Mouse (Mus musculus) cerebellum, postnatal 10 days (tissue): ENCODE results near the gene Acvr2b.

ENCODE experiments used
- DNase-seq, 2 experiments: peaks; one replicate each; pipeline ENCODE4 v3.0.0; 2021; ENCODE audit warnings: mixed read lengths in 2 of 2

Gene Acvr2b

DNA sequence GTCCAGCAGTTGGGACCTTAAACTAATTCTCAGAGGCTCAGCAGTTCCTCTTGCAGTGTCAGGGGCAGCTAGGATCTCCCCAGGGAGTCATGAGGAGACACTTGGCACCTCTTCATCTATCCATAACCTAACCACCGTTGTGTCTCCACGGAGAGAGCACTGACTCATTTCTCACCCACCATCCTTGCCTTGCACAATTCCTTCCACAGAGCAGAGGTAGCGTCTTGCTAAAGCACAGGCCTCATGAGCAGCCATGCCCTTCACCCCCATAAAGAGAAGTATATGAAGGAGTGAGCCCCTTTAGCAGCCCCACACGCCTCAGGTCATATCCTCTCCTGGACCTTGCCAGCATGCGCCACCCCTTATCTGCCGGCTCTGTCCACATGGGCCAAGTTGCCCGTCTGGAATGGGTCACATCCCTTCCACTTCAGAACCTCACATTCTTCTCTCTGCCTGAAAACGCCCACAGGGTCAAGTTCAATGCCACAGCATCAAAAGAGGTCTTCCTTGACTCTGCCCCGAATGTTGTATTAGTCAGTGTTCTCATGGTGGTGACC is 71.8 kb downstream of the Acvr2b start:
- no peak for DNase-seq

DNA sequence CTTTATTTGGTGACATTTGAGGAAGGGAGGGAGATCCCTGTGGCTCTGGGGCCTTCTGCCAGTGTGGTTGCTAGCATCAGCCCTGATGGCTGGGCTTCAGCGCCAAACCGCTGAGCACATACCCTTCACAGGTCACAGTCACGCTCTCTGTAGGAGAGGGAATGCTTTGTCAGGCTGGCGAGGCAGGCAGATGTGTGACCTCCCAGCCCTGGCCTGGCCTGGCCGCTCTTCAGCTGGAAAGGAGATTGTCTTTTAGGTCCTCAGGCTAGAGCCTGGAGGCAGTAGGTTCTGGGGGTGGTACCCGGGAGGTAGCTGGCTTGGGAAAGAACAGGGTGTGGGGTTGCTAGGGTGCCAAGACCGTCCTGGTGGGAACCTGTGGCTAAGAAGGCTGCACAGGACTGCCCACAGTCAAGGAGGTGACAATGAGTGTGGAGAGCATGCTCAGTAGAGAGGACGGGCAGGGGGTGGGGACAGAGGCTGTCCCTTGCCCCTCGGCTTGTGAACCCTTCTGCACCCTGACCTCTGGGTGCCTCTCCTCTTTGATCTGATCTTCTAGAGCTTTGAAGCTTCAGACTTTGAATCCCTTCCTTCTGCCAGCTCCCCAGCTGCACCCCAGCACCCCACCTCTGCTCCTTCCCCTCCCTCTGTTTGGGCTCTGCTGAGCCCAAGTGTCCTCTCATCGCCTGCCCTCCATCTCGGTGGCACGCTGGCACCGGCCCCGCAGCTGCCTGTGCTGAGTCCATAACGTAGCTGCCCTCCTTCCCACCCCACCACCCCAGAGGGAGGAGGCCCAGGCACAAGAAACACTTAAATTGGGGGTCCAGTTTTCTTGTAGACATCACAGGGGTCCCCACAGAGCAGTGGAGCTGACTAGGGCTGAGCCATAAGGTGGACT is 73.0 kb downstream of the Acvr2b start:
- DNase-seq = no peak

DNA sequence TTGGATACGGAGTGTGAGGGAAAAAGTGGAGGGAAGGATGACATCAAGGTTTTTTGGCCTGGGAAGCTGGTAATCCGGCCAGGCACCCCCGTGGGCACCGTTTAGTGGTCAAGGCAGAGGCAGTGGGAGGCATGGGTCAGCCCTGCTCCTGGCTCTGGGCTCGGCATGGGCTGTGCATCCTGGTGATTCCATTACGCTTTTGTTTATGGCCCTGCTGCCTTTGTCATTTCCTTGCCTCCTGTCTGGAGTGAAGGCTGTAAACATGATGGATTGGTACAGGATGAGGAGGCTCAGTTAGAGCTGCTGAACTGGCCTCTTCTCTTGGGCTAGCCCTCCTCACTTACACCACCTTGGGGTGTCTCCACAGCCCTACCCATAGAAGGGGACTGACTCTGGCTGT is 75.8 kb downstream of the Acvr2b start:
- peak in 1 of 2 experiments; percentile 23 for DNase-seq

DNA sequence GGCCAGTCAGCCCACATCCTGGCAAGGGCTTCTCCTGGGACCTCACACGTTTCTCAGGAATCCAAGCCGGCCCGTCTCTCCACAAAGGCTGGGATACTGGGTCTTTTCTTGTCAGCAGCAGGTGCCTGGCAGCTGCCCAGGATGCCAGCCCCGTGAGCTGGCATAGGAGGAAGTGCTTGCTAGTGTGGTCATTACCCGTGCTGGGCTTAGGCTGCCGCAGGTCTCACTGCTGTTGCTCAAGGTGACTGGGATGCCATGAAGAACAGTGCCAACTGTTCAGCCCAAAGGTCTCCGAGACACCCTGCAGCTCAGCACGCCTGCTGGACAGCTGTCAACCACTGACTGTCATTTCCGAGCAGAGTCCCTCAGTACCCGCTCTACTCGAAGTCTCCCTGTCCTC is 76.4 kb downstream of the Acvr2b start:
- DNase-seq = peak; percentile 72 to 75

DNA sequence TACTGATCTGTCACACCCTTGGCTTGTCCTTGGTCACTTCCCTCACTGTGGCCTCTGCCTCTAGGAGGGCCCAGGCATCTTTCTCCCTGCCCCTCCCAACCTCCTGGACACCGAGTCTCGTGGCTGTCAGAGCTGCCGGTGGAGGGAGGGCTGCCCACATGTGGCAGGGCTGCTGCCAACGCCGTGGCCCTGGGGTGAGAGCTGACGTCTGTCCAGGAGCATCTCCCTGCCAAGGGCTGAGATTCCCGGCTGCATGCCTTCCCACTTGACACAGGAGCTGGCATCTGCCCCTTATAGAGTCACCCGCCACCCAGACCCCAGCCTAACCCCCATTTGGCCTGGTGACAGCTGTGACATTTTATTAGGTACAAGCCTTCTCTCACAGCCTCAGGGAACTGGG is 77.4 kb downstream of the Acvr2b start:
- peak; percentile 63 to 77 for DNase-seq

DNA sequence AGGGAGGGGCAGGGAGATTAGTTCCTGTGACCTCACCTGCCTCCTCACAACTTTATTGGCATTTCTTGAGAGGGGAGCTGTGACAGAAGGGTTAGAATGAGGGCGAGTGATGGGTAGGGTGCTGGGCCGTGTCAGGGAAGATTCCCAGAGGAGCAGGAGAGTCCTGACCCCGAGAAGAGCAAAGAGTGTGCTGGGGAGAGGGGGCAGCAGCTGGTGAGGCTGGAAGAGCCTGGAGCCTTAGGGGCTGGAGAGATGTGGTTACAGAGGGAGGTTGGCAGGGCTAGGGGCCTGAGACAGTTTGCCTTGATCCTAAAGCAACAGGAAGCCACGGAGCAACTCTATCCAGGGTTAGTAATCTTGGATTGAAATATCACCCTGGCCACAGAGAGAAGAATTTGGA is 79.7 kb downstream of the Acvr2b start:
- DNase-seq = no peak

DNA sequence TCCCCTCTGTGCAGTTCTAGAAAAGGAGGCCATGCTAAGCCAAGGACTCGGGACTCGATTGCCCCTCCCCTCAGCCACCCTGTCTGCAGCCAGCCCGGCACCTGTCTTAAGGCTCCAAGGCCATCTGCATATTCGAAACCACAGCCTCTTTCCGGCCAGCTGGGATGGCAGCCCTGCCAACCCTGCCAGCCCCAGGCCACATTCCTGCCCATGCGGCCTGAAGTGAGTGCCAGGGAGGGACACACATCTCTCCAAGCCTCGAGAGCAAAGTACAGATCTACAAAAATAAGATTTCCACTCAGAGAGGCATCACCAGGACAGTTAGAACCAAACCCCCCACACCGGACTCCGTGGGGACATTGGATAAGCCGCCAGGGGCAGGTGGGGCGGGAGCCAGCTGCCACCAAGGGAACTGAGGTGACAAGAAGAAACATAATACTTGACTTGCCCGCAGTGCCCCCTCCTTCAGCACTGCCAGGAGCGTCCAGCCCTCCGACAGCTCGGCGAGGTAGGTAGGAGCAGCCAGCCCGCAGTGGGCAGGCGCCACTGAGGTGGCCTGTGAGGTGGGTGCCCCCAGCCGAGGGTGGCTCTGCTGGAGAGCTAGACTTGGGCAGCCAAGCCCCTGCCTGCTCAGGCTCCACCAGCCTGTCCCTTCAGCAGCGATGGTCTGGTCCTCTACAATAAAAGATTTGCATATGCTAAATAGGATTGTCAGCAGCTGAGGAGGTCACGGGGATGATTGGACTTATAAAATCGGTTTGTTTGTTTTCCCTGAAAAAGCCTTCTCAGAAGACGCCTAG is 81.8 kb downstream of the Acvr2b start:
- peak; percentile 83 to 88 for DNase-seq

DNA sequence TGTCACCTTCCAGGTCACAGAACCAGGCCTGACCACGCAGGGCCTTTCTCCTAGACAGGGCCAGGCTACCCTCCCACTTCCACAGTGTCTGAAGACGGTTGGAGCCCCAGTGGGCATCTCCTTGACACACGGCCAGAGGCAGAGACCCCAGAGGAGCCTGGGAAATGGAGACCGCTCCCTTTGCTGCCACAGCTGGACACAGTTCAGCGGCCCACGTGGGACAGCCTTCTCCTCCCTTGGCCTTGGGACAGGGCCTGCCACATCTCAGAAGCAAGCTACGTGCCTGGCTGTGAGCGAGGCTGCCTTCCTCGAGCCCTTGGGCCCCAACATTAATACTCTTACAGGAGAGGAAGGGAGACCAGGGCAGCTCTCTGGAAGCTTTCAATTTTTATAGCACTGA is 82.5 kb downstream of the Acvr2b start:
- no peak for DNase-seq
